Mouse (Mus musculus) erythroblast, embryonic 14.5 days (primary cell): Measurements from ENCODE around the gene Sesn2. TPM values are rescaled to one million over a fixed set of nuclear protein-coding genes. Genes with fewer than 3 reads are reported as not detected.
A peak's percentile ranks its signal among the peaks of the same experiment; 100 is the strongest.

ENCODE experiments used
- H3K27me3 ChIP-seq: 2 replicates; pipeline ENCODE4 v1.6.1; 2012; ENCODE audit warnings: inconsistent platforms; ENCODE audit not compliant: control insufficient read depth
- H3K36me3 ChIP-seq: 2 replicates; pipeline ENCODE4 v1.6.1; 2012; ENCODE audit warnings: mild to moderate bottlenecking, inconsistent platforms; ENCODE audit not compliant: control insufficient read depth
- H3K4me1 ChIP-seq: 2 replicates; pipeline ENCODE4 v1.6.1; 2012; ENCODE audit warnings: inconsistent platforms; ENCODE audit not compliant: control insufficient read depth
- H3K4me3 ChIP-seq: replicated peaks from 2 replicates; pipeline ENCODE3; 2012; ENCODE audit warnings: moderate library complexity, mild to moderate bottlenecking, inconsistent platforms
- H3K9me3 ChIP-seq: 2 replicates; pipeline ENCODE4 v1.6.1; 2012; ENCODE audit warnings: low read length, inconsistent platforms, mixed read lengths; ENCODE audit not compliant: control insufficient read depth
- GATA1 ChIP-seq: IDR thresholded peaks from 2 replicates; pipeline ENCODE4 v1.6.1; 2012; ENCODE audit warnings: low read length, inconsistent platforms, mixed read lengths
- TAL1 ChIP-seq: IDR thresholded peaks from 3 replicates; pipeline ENCODE4 v1.6.1; 2012; ENCODE audit warnings: low read length, inconsistent platforms, mixed read lengths
- polyA plus RNA-seq: library from polyadenylated mRNA; stranded (reverse); fragments of >175 nt; gene quantifications from 2 replicates; pipeline ENCODE4 v1.2.3, GENCODE M21; 2012

Sesn2 gene
- polyA plus RNA-seq, 1 experiment: 1.5 TPM

DNA sequence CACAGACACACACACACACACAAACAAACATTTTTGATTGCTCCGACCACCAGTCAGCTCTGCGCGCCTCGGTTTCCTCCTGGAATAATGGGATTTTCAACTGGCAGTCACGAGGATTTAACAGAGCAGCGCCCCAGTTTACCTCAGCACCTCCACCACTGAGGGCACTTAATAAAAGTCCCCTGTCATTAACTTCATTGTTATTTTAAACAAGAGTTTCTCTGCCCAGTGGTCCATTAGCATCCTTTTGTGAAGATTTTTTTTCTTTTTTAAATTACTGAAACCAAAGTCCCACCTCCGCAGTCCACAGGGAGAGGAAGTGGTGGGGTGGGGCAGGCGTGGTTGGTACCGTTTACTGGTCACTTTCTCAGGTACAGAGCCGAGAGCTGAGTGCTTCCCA, 4.5 kb downstream of the Sesn2 start:
- H3K36me3 ChIP-seq: peaks cover 20% of the 10 kb centered on the region
- TF ChIP-seq TAL1 (no peak), GATA1 (no peak)
- no peaks in the 10 kb centered on the region for H3K9me3 ChIP-seq
- peaks cover 81% of the 10 kb centered on the region for H3K4me1 ChIP-seq
- H3K4me3 ChIP-seq: no peak overlapping the region
- H3K27me3 ChIP-seq: no peaks in the 10 kb centered on the region

DNA sequence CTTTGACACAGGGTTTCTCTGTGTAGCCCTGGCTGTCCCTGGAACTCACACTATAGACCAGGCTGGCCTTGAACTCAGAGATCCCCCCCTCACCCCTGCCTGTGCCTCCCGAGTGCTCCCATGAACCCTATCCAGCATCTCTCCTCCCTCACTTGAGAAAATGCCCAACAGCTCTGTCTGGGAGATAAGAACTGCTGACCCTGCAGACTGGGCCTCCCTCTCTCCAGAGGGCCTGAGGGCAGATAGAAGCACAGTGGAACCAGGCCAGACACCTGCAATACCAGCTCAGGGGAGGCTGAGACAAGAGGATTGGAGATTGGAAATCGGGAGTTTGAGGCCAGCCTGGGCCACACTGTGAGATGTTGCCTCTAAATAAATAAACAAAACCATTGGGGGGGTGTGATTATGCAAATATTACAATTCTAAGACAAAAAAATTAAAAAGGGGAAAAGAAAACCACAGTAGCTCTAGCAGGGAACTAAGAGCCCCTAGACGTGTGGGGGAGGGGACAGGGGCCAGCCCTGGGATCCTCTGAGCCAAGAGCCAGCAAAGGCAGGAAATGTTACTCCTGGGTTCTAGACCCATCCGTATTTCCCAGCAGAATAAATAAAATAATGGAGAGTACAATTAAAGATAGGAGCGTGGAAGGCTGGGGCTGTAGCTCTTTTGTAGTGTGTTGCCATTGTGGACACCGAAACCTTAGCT, 5.1 kb downstream of the Sesn2 start:
- Histone ChIP-seq H3K36me3 (peaks cover 24% of the 10 kb centered on the region), H3K27me3 (no peaks in the 10 kb centered on the region), H3K4me3 (peak overlapping the region; percentile 15), H3K4me1 (peaks cover 76% of the 10 kb centered on the region), H3K9me3 (no peaks in the 10 kb centered on the region)
- no peak for TF ChIP-seq GATA1
- no peak for TF ChIP-seq TAL1

DNA sequence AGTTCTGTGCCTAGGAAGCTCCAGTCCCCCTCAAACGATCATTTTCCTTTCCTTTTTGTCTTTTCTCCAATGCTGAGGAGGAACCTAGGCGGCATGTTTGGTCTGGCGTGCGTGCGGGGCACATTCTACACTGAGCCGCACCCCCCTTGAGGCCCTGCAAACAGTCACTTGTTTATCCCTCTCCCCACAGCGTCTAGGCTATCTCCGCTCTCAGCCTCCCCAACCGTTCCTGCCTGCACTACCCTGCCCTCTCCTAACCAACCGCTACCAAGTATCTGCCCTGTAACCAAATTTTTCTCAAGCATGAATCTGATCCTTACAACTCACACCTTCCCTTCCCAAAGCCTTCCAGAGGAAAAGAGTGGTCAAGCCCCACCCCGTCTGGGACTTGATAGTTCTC, 7.0 kb downstream of the Sesn2 start:
- Histone ChIP-seq H3K9me3 (no peaks in the 10 kb centered on the region), H3K27me3 (no peaks in the 10 kb centered on the region), H3K36me3 (peaks cover 39% of the 10 kb centered on the region), H3K4me3 (peak overlapping the region; percentile 4), H3K4me1 (peaks cover 64% of the 10 kb centered on the region)
- TF ChIP-seq TAL1 (no peak), GATA1 (no peak)

DNA sequence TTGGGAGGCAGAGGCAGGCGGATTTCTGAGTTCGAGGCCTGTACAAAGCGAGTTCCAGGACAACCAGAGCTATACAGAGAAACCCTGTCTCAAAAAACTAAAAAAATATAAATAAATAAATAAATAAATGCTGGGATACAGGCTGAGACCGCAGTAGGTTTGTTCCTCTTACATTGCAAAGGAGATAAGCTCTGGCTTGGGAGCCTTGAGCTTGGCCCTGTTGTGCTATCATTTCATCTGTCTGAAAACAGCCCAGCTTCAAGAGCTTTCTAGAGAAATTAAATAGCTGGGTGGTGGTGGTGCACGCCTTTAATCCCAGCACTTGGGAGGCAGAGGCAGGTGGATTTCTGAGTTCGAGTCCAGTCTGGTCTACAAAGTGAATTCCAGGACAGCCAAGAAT, 8.7 kb downstream of the Sesn2 start:
- no peak for TF ChIP-seq TAL1
- no peak for TF ChIP-seq GATA1

DNA sequence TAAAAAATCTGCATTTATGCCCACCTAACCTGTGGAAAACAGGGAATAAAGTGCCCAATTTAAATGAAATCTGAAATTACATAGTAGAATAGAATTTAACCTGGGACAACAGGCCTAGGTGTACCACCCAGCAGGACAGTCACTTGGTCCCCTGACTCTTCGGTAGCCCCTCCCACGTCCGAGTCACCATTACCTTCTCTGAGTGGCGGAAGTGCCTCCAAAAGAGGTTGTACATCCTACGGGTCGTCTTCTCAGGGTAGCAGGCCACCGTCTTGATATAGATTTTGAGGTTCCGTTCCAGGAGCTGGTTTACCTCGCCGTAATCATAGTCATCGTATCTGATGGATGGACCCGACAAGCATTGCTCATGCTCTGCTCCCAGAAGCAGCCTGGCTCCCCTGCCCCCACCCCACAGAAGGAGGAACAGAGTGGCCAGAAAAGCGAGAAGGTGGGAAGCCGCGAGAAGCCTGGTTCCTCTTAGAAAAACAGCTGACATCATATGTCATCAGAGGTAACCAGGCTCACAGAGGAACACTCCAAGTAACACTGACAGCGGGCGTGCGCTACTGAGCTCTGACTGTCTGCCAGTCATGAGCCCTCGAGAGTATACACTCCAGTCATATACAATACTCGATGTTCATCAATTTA, 15.9 kb downstream of the Sesn2 start:
- TF ChIP-seq TAL1 (no peak), GATA1 (no peak)

More for the DNA sequence above, 8.7 kb downstream of the Sesn2 start:
- Histone ChIP-seq H3K27me3 (no peaks in the 10 kb centered on the region), H3K9me3 (no peaks in the 10 kb centered on the region), H3K4me1 (peaks cover 47% of the 10 kb centered on the region), H3K4me3 (no peak overlapping the region), H3K36me3 (peaks cover 53% of the 10 kb centered on the region)

DNA sequence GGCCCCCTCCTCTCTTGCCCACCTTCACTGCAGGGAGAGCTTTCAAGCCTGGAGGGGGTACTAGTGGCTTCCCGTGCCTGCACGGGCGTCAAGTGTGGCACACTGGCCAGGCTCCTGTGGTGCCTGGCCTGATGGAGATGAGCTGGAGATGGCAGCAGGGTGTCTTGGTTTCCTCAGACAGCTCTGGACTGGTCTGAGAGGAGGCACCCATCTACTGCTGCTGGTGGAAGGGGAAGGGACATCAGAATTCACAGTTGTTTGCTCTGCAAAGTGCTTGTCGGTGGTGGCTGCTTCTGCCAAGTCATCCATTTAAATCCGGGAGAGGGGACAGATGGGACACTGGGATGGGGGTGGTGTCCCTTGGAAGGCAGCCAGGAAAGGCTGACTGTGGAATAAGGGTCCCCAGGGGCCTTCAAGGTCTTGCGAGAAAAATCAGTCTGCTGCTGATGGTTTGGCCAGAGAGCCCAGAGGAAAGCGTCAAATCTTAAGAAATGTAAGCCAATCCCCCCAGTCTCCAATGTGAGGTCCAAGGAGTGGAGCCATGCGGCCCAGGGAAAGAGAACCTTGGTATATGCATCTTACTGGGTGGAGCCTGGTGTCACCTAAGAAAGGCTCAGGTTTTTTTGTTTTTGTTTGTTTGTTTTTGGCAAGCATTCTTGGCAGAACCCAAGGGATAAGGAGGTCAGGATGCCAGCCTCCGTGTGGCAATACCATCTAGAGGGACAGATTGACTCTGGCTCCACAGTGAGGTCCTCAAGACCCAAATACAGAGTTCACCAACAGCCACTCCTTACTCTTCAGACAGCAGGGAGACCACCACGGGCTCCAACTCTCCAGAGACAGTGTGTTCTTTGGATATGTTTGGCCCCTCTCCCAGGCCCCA, 17.9 kb downstream of the Sesn2 start:
- TF ChIP-seq TAL1 (no peak), GATA1 (no peak)

More for the DNA sequence above, 15.9 kb downstream of the Sesn2 start:
- peaks cover 79% of the 10 kb centered on the region for H3K36me3 ChIP-seq
- no peaks in the 10 kb centered on the region for H3K9me3 ChIP-seq
- no peaks in the 10 kb centered on the region for H3K27me3 ChIP-seq
- no peak overlapping the region for H3K4me3 ChIP-seq
- H3K4me1 ChIP-seq: peaks cover 5% of the 10 kb centered on the region

DNA sequence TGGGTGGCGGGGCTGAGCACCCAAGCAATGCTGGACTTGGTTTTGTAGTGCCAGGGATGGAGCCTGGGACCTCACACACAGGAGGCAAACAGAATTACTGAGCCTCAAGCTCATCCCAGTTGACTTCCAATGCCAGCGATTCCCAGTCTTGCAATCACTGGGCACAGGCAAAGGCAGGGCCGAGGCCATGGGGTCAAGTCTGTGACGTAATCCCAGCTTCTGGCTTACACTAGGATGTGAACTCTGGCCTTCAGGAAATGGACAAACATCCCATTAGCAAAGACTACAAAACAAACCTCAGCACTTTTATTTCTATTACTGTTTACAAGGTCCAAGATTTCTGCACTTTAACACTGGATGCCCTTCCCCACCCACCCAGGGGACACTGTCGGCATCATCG, 18.6 kb downstream of the Sesn2 start:
- Histone ChIP-seq H3K9me3 (no peaks in the 10 kb centered on the region), H3K4me1 (no peaks in the 10 kb centered on the region), H3K4me3 (no peak overlapping the region), H3K36me3 (peaks cover 53% of the 10 kb centered on the region), H3K27me3 (no peaks in the 10 kb centered on the region)
- TF ChIP-seq GATA1 (no peak), TAL1 (no peak)

More for the DNA sequence above, 17.9 kb downstream of the Sesn2 start:
- no peaks in the 10 kb centered on the region for H3K4me1 ChIP-seq
- no peaks in the 10 kb centered on the region for H3K9me3 ChIP-seq
- H3K4me3 ChIP-seq: no peak overlapping the region
- peaks cover 60% of the 10 kb centered on the region for H3K36me3 ChIP-seq
- no peaks in the 10 kb centered on the region for H3K27me3 ChIP-seq

DNA sequence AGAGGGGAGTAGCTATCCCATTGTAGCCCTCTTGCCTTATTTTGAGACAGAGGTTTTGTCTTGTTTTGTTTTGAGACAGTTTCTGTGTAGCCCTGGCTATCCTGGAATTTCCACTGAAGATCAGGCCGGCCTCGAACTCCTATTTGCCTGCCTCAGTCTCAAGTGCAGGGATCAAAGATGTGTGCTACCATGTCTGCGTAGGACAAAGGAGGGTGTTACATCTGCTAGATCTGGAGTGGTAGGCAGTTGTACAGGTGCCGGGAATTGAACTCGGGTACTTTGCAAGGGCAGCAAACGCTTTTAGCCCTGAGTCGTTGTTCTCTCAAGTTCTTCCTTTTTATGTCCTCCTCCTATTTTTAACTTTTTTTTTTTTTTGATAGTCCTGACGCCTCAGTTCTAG, 19.2 kb downstream of the Sesn2 start:
- no peak for TF ChIP-seq GATA1
- no peak for TF ChIP-seq TAL1
- Histone ChIP-seq H3K9me3 (no peaks in the 10 kb centered on the region), H3K27me3 (no peaks in the 10 kb centered on the region), H3K4me1 (no peaks in the 10 kb centered on the region), H3K4me3 (no peak overlapping the region), H3K36me3 (peaks cover 46% of the 10 kb centered on the region)
